ENCODE assay signal across 25 mouse cellular contexts in the genomic region with DNA sequence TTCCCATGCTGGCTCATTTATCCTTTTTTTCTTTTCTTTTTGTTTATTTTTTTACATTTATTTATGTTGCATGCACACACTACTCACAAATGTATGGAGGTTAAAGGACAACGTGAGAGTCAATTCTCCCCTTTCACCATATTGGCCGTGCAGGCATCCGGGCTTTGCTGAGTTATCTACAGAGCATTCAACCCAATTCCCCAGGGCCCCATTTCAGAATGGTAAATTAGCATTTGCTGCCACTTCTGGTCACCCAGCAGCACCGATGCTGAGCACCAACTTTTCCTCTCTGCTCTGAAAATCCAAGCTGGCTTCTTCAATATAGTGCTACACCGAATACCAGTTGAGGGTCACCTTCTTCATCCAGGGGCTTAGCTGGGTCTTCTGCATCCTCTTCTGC. TPM values are rescaled to one million over a fixed set of nuclear protein-coding genes. Genes with fewer than 3 reads are reported as not detected.
DNase-seq lines count a peak whose midpoint lies in the region; TF ChIP-seq lines count a peak whose summit lies in the region.
"Had no signal": no experiment of that assay in that cellular context is flagged by ENCODE, and none has a peak within 500 bp of the region (broad histone marks: within the 10 kb centered on the region; RNA-seq: fewer than 3 reads in every experiment).

No protein-coding gene starts in this region.

- no peaks in the 10 kb centered on the region for H3K79me2 ChIP-seq in CH12.LX (replicated peaks; ENCODE audit: control insufficient read depth, extremely low read depth, insufficient read depth, poor library complexity, severe bottlenecking)

- dilution Hi-C loops in CH12.LX (cut with MboI; ENCODE audit: extremely low pct_ligation_motif_present, extremely low pct_unique_long_range_greater_than_20kb, low sequenced_read_pairs): no loop called here

- in situ Hi-C loops in CH12.LX (cut with MboI; ENCODE audit: low pct_ligation_motif_present, low pct_unique_long_range_greater_than_20kb, low sequenced_read_pairs): no loop called here

- no peak; the same call in 1 of the 2 replicates for TF ChIP-seq RAD21 in CH12.LX (IDR thresholded peaks at IDR 0.05; ENCODE audit: low read depth, low read length)

- no peak overlapping the region for H3K4me2 ChIP-seq in CH12.LX (ENCODE audit: insufficient read depth, low read depth, poor library complexity, severe bottlenecking)

- TF ChIP-seq EP300 in CH12.LX (IDR thresholded peaks at IDR 0.05; ENCODE audit: low read length): no peak

- peak in 1 of 2 experiments; percentile 7; a peak in 1 of 4 replicates for TF ChIP-seq CTCF in CH12.LX (conservative IDR thresholded peaks at IDR 0.05 in 1 of 2, IDR thresholded peaks at IDR 0.05 in 1 of 2; ENCODE audit: low read depth in 2 of 2, low read length in 2 of 2)
- no peak for TF ChIP-seq CTCF in lung, adult 2 months (IDR thresholded peaks at IDR 0.05; ENCODE audit: insufficient read depth, low read length)

- no peak overlapping the region for H3K9ac ChIP-seq in CH12.LX (ENCODE audit: insufficient read depth, low read depth)

- peaks cover 35 to 78% of the 10 kb centered on the region in 2 experiments for H3K36me3 ChIP-seq in CH12.LX (replicated peaks in 1 of 2; ENCODE audit: control insufficient read depth in 1 of 2, insufficient read depth in 1 of 2, low read length in 1 of 2)

- no peaks in the 10 kb centered on the region for H3K27me3 ChIP-seq in CH12.LX (replicated peaks)

- H3K9me3 ChIP-seq in CH12.LX (replicated peaks; ENCODE audit: low read length): no peaks in the 10 kb centered on the region
- H3K9me3 ChIP-seq: G1E had no signal

- H3K27ac ChIP-seq in CH12.LX (ENCODE audit: insufficient read depth, low read depth): no peak overlapping the region

- WGBS in lung, adult 2 months: 73% methylated on average over 5 of the region's 5 CpGs

- DNase-seq in CH12.LX (ENCODE audit: extremely low read depth) (peak; percentile 56), MN1 (ENCODE audit: low spot score) (peak; percentile 70), adipocyte (ENCODE audit: low spot score) (peak; percentile 18)
- peak; percentile 14 for DNase-seq in mesoderm, embryonic 11.5 days (ENCODE audit: low read depth, low spot score)
- no peak for DNase-seq in layer of hippocampus, postnatal 10 days (ENCODE audit: low spot score in 2 of 2)
- no peak for DNase-seq in lung, postnatal 10 days
- DNase-seq in lung, adult 2 months: no peak
- DNase-seq in layer of hippocampus, postnatal 14 days (ENCODE audit: low spot score in 2 of 2): no peak
- DNase-seq: adrenal gland, adult 2 months; adrenal gland, adult 8-10 months; adrenal gland, postnatal 10 days; adrenal gland, postnatal 14 days; adrenal gland, postnatal 25 days; adrenal gland, postnatal 36 days; B cell, adult 2 months; cerebellum, adult 11 months; cerebellum, adult 11-12 months; cerebellum, adult 18-20 months; cerebellum, adult 2 months; cerebellum, adult 8-10 months had no signal

- peaks cover 0 to 11% of the 10 kb centered on the region in 2 experiments; a peak in 3 of 4 replicates for H3K4me1 ChIP-seq in CH12.LX (ENCODE audit: control insufficient read depth in 1 of 2, insufficient read depth in 2 of 2)
- no peaks in the 10 kb centered on the region for H3K4me1 ChIP-seq in lung, adult 2 months (ENCODE audit: control insufficient read depth, insufficient read depth, low read length)

- no peak for TF ChIP-seq POLR2A in CH12.LX (IDR thresholded peaks at IDR 0.05; ENCODE audit: low read depth, low read length)
- TF ChIP-seq POLR2A in lung, adult 2 months (IDR thresholded peaks at IDR 0.05; ENCODE audit: borderline replicate concordance, extremely low read depth, low read depth, low read length): no peak

- H3K4me3 ChIP-seq in CH12.LX (replicated peaks in 1 of 3; ENCODE audit: low read depth in 2 of 3, low read length in 2 of 3, poor library complexity in 1 of 3): no peak overlapping the region
- H3K4me3 ChIP-seq in lung, adult 2 months (replicated peaks; ENCODE audit: extremely low read depth, low read depth, low read length): no peak overlapping the region

TF ChIP-seq in CH12.LX, 34 proteins besides CTCF, POLR2A, EP300 and RAD21:
- TF ChIP-seq IRF4 (IDR thresholded peaks at IDR 0.05; ENCODE audit: low read depth, low read length) (no peak), NRF1 (IDR thresholded peaks at IDR 0.05; ENCODE audit: low read depth, low read length) (no peak), ZNF384 (IDR thresholded peaks at IDR 0.05; ENCODE audit: low read depth, low read length) (no peak)

RNA-seq across cellular contexts. Expression of gene Pkd1l3, which starts 24.5 kb away (rescaled TPM):
- total RNA-seq in CH12.LX (2012; rRNA removed) (5.8 and 6.0 TPM in 2 replicates), CH12.LX (2014; rRNA removed) (3.1 and 3.5 TPM in 2 replicates)
- 9.6 and 10.0 TPM in 2 replicates for polyA plus RNA-seq in CH12.LX (2012; ENCODE audit: insufficient read length, low read depth)
- 1 to 10 TPM; 1.4 to 2.3 TPM for total RNA-seq in layer of hippocampus, postnatal 10 days (2021)
- 0.05 and 0.08 TPM in 2 replicates for polyA plus RNA-seq in lung, adult 2 months (2012; rRNA removed)
- total RNA-seq in layer of hippocampus, postnatal 14 days (2021): 1 to 10 TPM in 1 of 2 experiments, under 1 TPM in 1; 0.93 to 2.0 TPM
- polyA plus RNA-seq: C2C12 had no signal

RNA-seq across cellular contexts. Expression of gene Dhodh, which starts 30.4 kb away (rescaled TPM):
- 41.8 and 43.6 TPM in 2 replicates for total RNA-seq in CH12.LX (2012; rRNA removed)
- total RNA-seq in CH12.LX (2014; rRNA removed): 38.5 and 40.4 TPM in 2 replicates
- polyA plus RNA-seq in CH12.LX (2012; ENCODE audit: insufficient read length, low read depth): 37.8 and 43.8 TPM in 2 replicates
- total RNA-seq in layer of hippocampus, postnatal 10 days (2021): 10 to 100 TPM; 20.9 to 25.9 TPM
- 20.9 and 23.7 TPM in 2 replicates for polyA plus RNA-seq in lung, adult 2 months (2012; rRNA removed)
- 10 to 100 TPM; 22.2 to 25.6 TPM for total RNA-seq in layer of hippocampus, postnatal 14 days (2021)

RNA-seq across cellular contexts. Expression of gene Ist1, which starts 54.2 kb away (rescaled TPM):
- 38.2 and 38.9 TPM in 2 replicates for total RNA-seq in CH12.LX (2012; rRNA removed)
- 57.2 and 62.2 TPM in 2 replicates for total RNA-seq in CH12.LX (2014; rRNA removed)
- polyA plus RNA-seq in CH12.LX (2012; ENCODE audit: insufficient read length, low read depth): 49.5 and 53.1 TPM in 2 replicates
- total RNA-seq in layer of hippocampus, postnatal 10 days (2021): 100 to 1,000 TPM in 1 of 2 experiments, 10 to 100 TPM in 1; 95.8 to 103 TPM
- polyA plus RNA-seq in lung, adult 2 months (2012; rRNA removed): 29.8 and 51.7 TPM in 2 replicates
- 10 to 100 TPM; 86.1 to 97.9 TPM for total RNA-seq in layer of hippocampus, postnatal 14 days (2021)

RNA-seq across cellular contexts. Expression of gene Hp, which starts 59.9 kb away (rescaled TPM):
- not detected in 2 replicates for total RNA-seq in CH12.LX (2012; rRNA removed)
- total RNA-seq in CH12.LX (2014; rRNA removed): not detected in 2 replicates
- polyA plus RNA-seq in CH12.LX (2012; ENCODE audit: insufficient read length, low read depth): not detected in 2 replicates
- total RNA-seq in layer of hippocampus, postnatal 10 days (2021): under 1 TPM in 1 of 2 experiments, not detected in 1; 0.25 TPM
- 1,054 and 1,299 TPM in 2 replicates for polyA plus RNA-seq in lung, adult 2 months (2012; rRNA removed)
- not detected for total RNA-seq in layer of hippocampus, postnatal 14 days (2021)
- total RNA-seq: ES-E14, G1E had no signal
- polyA plus RNA-seq: activated CD4-positive, CD25-positive, alpha-beta regulatory T cell, adult 4 months; C2C12; CD4-positive, CD25-positive, alpha-beta regulatory T cell, adult 4 months had no signal

Comparison
In these comparisons a context has a peak if more than half of its experiments do, and no peak if none do; other contexts are left out.
1. DNase-seq: peak in CH12.LX (single experiment), MN1 (single experiment), adipocyte (single experiment) and mesoderm, embryonic 11.5 days (single experiment); none in layer of hippocampus, postnatal 10 days (0 of 2), lung, postnatal 10 days (single experiment), lung, adult 2 months (single experiment) and layer of hippocampus, postnatal 14 days (0 of 2).